Mouse (Mus musculus): ENCODE measurements around the gene Serpine2. TPM values are rescaled to one million over a fixed set of nuclear protein-coding genes. Genes with fewer than 3 reads are reported as not detected.

The Serpine2 gene
- polyA plus RNA-seq, 1 experiment from 2014 or later: 382 TPM

- Histone ChIP-seq H3K27me3 (replicated peaks) (no peaks in the 10 kb centered on the region), H3K4me2 (no peak overlapping the region), H3K36me3 (peaks cover 11% of the 10 kb centered on the region; the same call in 1 of the 2 replicates), H3K9me3 (replicated peaks) (peaks cover 4% of the 10 kb centered on the region; the same call in 1 of the 2 replicates), H3K4me1 (peaks cover 24% of the 10 kb centered on the region), H3K4me3 (replicated peaks) (no peak overlapping the region), H3K27ac (replicated peaks) (no peak overlapping the region), H3K9ac (replicated peaks) (no peak overlapping the region)
- no peak for ATAC-seq (ENCODE audit: low FRiP score)
- 91% methylated on average over 3 of the region's 3 CpGs for WGBS
Observed at GRCm38 (mm10) chr1:79754936-79755335, 106.0 kb downstream of the Serpine2 start.

GRCm38 (mm10) chr1:79753456-79753855, 107.5 kb downstream of the Serpine2 start:
- WGBS: 96% methylated on average over 3 of the region's 3 CpGs
- Histone ChIP-seq H3K4me1 (peaks cover 9% of the 10 kb centered on the region), H3K4me3 (replicated peaks) (no peak overlapping the region), H3K27ac (replicated peaks) (no peak overlapping the region), H3K4me2 (no peak overlapping the region), H3K27me3 (replicated peaks) (no peaks in the 10 kb centered on the region), H3K9me3 (replicated peaks) (peaks cover 4% of the 10 kb centered on the region; the same call in 1 of the 2 replicates), H3K9ac (replicated peaks) (no peak overlapping the region), H3K36me3 (peaks cover 11% of the 10 kb centered on the region; the same call in 1 of the 2 replicates)
- no peak for ATAC-seq (ENCODE audit: low FRiP score)

GRCm38 (mm10) chr1:79752714-79753340, 108.2 kb downstream of the Serpine2 start:
- no peak for ATAC-seq (ENCODE audit: low FRiP score)
- Histone ChIP-seq H3K4me2 (no peak overlapping the region), H3K27ac (replicated peaks) (no peak overlapping the region), H3K4me3 (replicated peaks) (no peak overlapping the region), H3K4me1 (peaks cover 9% of the 10 kb centered on the region), H3K9ac (replicated peaks) (no peak overlapping the region), H3K9me3 (replicated peaks) (peaks cover 4% of the 10 kb centered on the region; the same call in 1 of the 2 replicates), H3K27me3 (replicated peaks) (no peaks in the 10 kb centered on the region), H3K36me3 (peaks cover 11% of the 10 kb centered on the region; the same call in 1 of the 2 replicates)
- 89% methylated on average over 4 of the region's 4 CpGs for WGBS

GRCm38 (mm10) chr1:79752015-79752695, 108.8 kb downstream of the Serpine2 start:
- Histone ChIP-seq H3K9ac (replicated peaks) (no peak overlapping the region), H3K36me3 (peaks cover 11% of the 10 kb centered on the region; the same call in 1 of the 2 replicates), H3K4me1 (peaks cover 6% of the 10 kb centered on the region), H3K27me3 (replicated peaks) (no peaks in the 10 kb centered on the region), H3K27ac (replicated peaks) (no peak overlapping the region), H3K4me3 (replicated peaks) (no peak overlapping the region), H3K4me2 (no peak overlapping the region), H3K9me3 (replicated peaks) (peaks cover 4% of the 10 kb centered on the region; the same call in 1 of the 2 replicates)
- WGBS: 91% methylated on average over 7 of the region's 7 CpGs
- no peak for ATAC-seq (ENCODE audit: low FRiP score)

- peaks cover 4% of the 10 kb centered on the region; the same call in 1 of the 2 replicates for H3K9me3 ChIP-seq (replicated peaks)
- H3K27me3 ChIP-seq (replicated peaks): no peaks in the 10 kb centered on the region
- no peak overlapping the region for H3K27ac ChIP-seq (replicated peaks)
- no peak overlapping the region for H3K4me2 ChIP-seq
- H3K4me1 ChIP-seq: no peaks in the 10 kb centered on the region
- ATAC-seq (ENCODE audit: low FRiP score): no peak
- H3K9ac ChIP-seq (replicated peaks): no peak overlapping the region
- no peak overlapping the region for H3K4me3 ChIP-seq (replicated peaks)
- peaks cover 11% of the 10 kb centered on the region; the same call in 1 of the 2 replicates for H3K36me3 ChIP-seq
- 88% methylated on average over 5 of the region's 5 CpGs for WGBS
Observed at GRCm38 (mm10) chr1:79751186-79751585, 109.8 kb downstream of the Serpine2 start.

- H3K4me2 ChIP-seq: no peak overlapping the region
- H3K27ac ChIP-seq (replicated peaks): no peak overlapping the region
- H3K9ac ChIP-seq (replicated peaks): no peak overlapping the region
- no peak overlapping the region for H3K4me3 ChIP-seq (replicated peaks)
- H3K4me1 ChIP-seq: no peaks in the 10 kb centered on the region
- WGBS: 90% methylated on average over 4 of the region's 4 CpGs
- no peak for ATAC-seq (ENCODE audit: low FRiP score)
- H3K9me3 ChIP-seq (replicated peaks): peaks cover 4% of the 10 kb centered on the region; the same call in 1 of the 2 replicates
- H3K27me3 ChIP-seq (replicated peaks): no peaks in the 10 kb centered on the region
- peaks cover 6% of the 10 kb centered on the region; the same call in 1 of the 2 replicates for H3K36me3 ChIP-seq
Observed at GRCm38 (mm10) chr1:79746056-79746455, 114.9 kb downstream of the Serpine2 start.

Other genes starting within 250 kb of the Serpine2 start
- gene Ap1s3, start 189.2 kb downstream of the Serpine2 start, polyA plus RNA-seq (2015; fragmentation: Nextera tagmentation; extraction: Ambion mirVana): 0.13 and 0.95 TPM in 2 replicates
- 40.3 and 43.9 TPM in 2 replicates for gene Mrpl44, start 85.2 kb downstream of the Serpine2 start, polyA plus RNA-seq (2015; fragmentation: Nextera tagmentation; extraction: Ambion mirVana)
- 96.3 and 104 TPM in 2 replicates for gene Wdfy1, start 85.0 kb downstream of the Serpine2 start, polyA plus RNA-seq (2015; fragmentation: Nextera tagmentation; extraction: Ambion mirVana)

Data from neural tube, embryonic 15.5 days (tissue).